Mouse (Mus musculus) embryo, embryonic 10 days (tissue): ENCODE measurements around the gene Tfr2.

Source experiments
- DNase-seq: peaks from one replicate; pipeline ENCODE4 v3.0.0-alpha.2; 2015; ENCODE audit warnings: low spot score

Tfr2 gene

DNA sequence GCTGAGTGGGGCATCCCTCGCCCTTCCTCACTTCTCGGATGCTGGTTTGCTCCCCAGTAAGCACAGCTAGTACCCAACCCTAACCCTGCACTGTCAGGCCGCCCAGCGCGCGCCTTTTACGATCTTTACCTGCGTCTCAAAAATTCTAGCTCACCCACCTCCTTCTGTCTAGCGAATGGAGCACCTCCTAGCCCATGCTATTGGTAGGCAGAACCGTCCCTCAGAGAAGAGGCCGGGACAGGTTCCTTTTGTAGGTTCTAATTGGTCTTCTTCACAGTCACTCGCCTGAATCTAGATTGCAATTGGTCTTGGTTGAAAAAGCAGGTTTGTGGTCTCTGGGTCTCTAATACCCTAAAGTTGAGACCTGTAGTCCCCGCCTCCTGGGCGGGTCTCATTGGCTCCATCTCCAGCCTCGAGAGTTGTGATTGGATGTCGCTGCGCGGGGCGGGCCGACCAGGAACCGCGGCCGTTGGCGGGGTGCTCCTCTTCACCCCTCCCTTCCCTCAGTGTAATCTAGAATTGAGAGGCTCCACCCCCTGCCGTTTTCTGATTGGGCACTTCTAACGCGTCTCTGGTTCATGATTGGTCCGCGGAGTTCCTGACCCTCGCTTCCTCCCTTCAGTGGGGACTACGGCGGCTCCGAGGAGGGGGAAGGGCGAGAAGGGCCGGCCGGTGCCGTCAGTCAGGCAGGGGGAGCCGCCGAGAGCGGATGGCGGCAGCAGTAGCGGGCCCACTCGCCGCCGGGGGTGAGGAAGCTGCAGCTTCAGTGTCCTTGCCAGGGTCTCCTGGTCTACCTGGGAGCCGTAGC lies 59.1 kb downstream of the Tfr2 start, which contains the start of the genes Fbxo24, Lrch4 and Gm20605:
Fbxo24 (minus strand) TSS at position 505 of the 808 bp plus-strand sequence.
Lrch4 (plus strand) TSS at position 624 of the 808 bp plus-strand sequence.
Gm20605 (plus strand) TSS at position 678 of the 808 bp plus-strand sequence.
- peak; percentile 99 for DNase-seq

- DNase-seq = peak; percentile 85
Measured at GRCm38 (mm10) chr5:137629306-137629721, 59.7 kb downstream of the Tfr2 start.

GRCm38 (mm10) chr5:137629906-137630545 lies 60.4 kb downstream of the Tfr2 start:
- no peak for DNase-seq

- peak; percentile 24 for DNase-seq
Measured at GRCm38 (mm10) chr5:137630602-137631001, 61.0 kb downstream of the Tfr2 start.

DNA sequence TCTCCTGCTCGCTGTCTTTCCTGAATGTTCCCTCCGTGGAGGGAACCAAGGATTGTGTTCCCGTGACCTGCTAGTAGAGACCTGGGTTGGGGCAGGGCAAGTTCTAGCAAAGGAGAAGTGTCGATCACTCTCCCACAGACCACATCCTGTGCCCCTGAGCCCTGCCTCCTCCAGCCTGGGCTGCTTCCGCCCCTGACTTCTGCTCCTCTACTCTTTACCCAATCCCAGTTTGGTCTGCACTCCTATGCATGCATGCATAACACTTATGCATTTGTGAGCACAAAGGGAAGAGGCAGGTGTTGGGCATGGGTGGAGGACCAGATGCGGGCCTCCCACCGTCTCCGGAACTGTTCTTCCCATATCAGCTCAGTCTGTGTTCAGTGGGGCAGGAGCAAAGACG lies 61.5 kb downstream of the Tfr2 start:
- DNase-seq = no peak

GRCm38 (mm10) chr5:137631591-137631990 lies 62.0 kb downstream of the Tfr2 start:
- no peak for DNase-seq

DNA sequence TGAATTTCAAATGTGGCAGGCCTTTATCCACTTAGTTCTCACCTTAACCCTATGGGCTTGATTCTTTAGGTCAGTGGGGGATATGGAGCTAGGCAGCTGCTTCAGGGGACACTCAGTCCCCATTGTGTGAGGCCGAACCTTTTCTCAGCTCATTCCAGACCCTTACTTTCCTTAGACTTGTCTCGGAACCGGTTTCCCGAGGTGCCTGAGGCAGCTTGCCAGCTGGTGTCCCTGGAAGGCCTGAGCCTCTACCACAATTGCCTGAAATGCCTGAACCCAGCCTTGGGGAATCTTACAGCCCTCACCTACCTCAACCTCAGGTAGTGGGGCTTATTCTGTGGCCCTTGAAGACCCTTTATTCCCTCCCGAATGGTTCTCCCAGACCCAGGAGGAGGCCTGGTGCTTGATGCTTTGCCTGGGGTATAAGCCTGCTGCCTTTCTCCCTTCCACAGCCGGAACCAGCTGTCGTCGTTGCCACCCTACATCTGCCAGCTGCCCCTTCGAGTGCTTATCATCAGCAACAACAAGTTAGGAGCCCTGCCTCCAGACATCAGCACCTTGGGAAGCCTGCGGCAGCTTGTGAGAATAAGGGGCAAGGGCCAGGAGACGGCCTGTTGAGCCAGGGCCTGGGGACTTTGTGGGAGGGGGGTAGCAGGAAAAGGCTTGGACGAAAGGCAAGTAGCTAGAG lies 63.9 kb downstream of the Tfr2 start:
- DNase-seq = no peak
